Mouse (Mus musculus): Measurements from ENCODE around the gene Krtap27-1. TPM values are rescaled to one million over a fixed set of nuclear protein-coding genes. Genes with fewer than 3 reads are reported as not detected.

The Krtap27-1 gene
- not detected for total RNA-seq (2021)

GRCm38 (mm10) chr16:88671571-88671970, at the start of gene Krtap27-1:
TSS of gene Krtap27-1 (minus strand) at chr16:88671671.
- no peak for DNase-seq
- intact Hi-C loops (cut with DNase I): no loop called here

GRCm38 (mm10) chr16:88720031-88720430, 48.6 kb upstream of the Krtap27-1 start:
- intact Hi-C loops (cut with DNase I): no loop called here
- no peak for DNase-seq

GRCm38 (mm10) chr16:88716549-88716948, 45.1 kb upstream of the Krtap27-1 start:
- DNase-seq: no peak
- intact Hi-C loops (cut with DNase I): no loop called here

GRCm38 (mm10) chr16:88711245-88711644, 39.8 kb upstream of the Krtap27-1 start:
- no peak for DNase-seq
- intact Hi-C loops (cut with DNase I): no loop called here

- no peak for DNase-seq
- intact Hi-C loops (cut with DNase I): no loop called here
Observed at GRCm38 (mm10) chr16:88710757-88711156, 39.3 kb upstream of the Krtap27-1 start.

GRCm38 (mm10) chr16:88707496-88708012, 36.1 kb upstream of the Krtap27-1 start, which contains the start of gene 2310061N02Rik:
TSS of gene 2310061N02Rik (minus strand) at chr16:88707962.
- DNase-seq: peak; percentile 74
- intact Hi-C loops (cut with DNase I): no loop called here

- intact Hi-C loops (cut with DNase I): no loop called here
- DNase-seq: no peak
Observed at GRCm38 (mm10) chr16:88701072-88701864, 29.8 kb upstream of the Krtap27-1 start.

- DNase-seq: no peak
- intact Hi-C loops (cut with DNase I): no loop called here
Observed at GRCm38 (mm10) chr16:88696256-88696655, 24.8 kb upstream of the Krtap27-1 start.

- DNase-seq: no peak
- intact Hi-C loops (cut with DNase I): no loop called here
Observed at GRCm38 (mm10) chr16:88681282-88681681, 9.8 kb upstream of the Krtap27-1 start.

- DNase-seq: peak; percentile 65
- intact Hi-C loops (cut with DNase I): no loop called here
Observed at GRCm38 (mm10) chr16:88679099-88679498, 7.6 kb upstream of the Krtap27-1 start.

GRCm38 (mm10) chr16:88657426-88657825, 14.0 kb downstream of the Krtap27-1 start:
- intact Hi-C loops (cut with DNase I): no loop called here
- peak; percentile 46 for DNase-seq

- intact Hi-C loops (cut with DNase I): no loop called here
- no peak for DNase-seq
Observed at GRCm38 (mm10) chr16:88651952-88652351, 19.5 kb downstream of the Krtap27-1 start.

- DNase-seq: no peak
- intact Hi-C loops (cut with DNase I): no loop called here
Observed at GRCm38 (mm10) chr16:88651082-88651481, 20.4 kb downstream of the Krtap27-1 start.

- DNase-seq: no peak
- intact Hi-C loops (cut with DNase I): no loop called here
Observed at GRCm38 (mm10) chr16:88647358-88647846, 24.1 kb downstream of the Krtap27-1 start, which contains the start of gene Krtap26-1. TSS of gene Krtap26-1 (minus strand) at chr16:88647796.

GRCm38 (mm10) chr16:88646366-88647111, 24.9 kb downstream of the Krtap27-1 start:
- intact Hi-C loops (cut with DNase I): no loop called here

GRCm38 (mm10) chr16:88640053-88640452, 31.4 kb downstream of the Krtap27-1 start:
- intact Hi-C loops (cut with DNase I): no loop called here
- no peak for DNase-seq

More at GRCm38 (mm10) chr16:88646366-88647111, 24.9 kb downstream of the Krtap27-1 start:
- no peak for DNase-seq

- peak; percentile 32 for DNase-seq
- intact Hi-C loops (cut with DNase I): no loop called here
Observed at GRCm38 (mm10) chr16:88635142-88635541, 36.3 kb downstream of the Krtap27-1 start.

- DNase-seq: no peak
- intact Hi-C loops (cut with DNase I): no loop called here
Observed at GRCm38 (mm10) chr16:88631474-88631873, 40.0 kb downstream of the Krtap27-1 start.

- DNase-seq: no peak
- intact Hi-C loops (cut with DNase I): no loop called here
Observed at GRCm38 (mm10) chr16:88627566-88627965, 43.9 kb downstream of the Krtap27-1 start, which contains the start of gene 2310079G19Rik. TSS of gene 2310079G19Rik (minus strand) at chr16:88627666.

All from left cerebral cortex, postnatal 4 days (tissue).